Mouse (Mus musculus) G1E (cell line): ENCODE measurements around the gene Vcan. TPM values are rescaled to one million over a fixed set of nuclear protein-coding genes. Genes with fewer than 3 reads are reported as not detected.

Experiments
- ATAC-seq: 2 replicates; pipeline ENCODE4 v1.8.0; 2016; ENCODE audit warnings: mild to moderate bottlenecking; ENCODE audit not compliant: insufficient number of reproducible peaks, poor library complexity, low FRiP score, severe bottlenecking; ENCODE audit errors: extremely low read depth
- DNase-seq: peaks from one replicate; pipeline ENCODE4 v3.0.0; 2012; ENCODE audit warnings: low spot score
- H3K27me3 ChIP-seq: 2 replicates; pipeline ENCODE4 v1.6.1; 2012; ENCODE audit warnings: mild to moderate bottlenecking, low read length, inconsistent platforms; ENCODE audit not compliant: insufficient read depth
- H3K36me3 ChIP-seq: replicated peaks from 2 replicates; pipeline ENCODE3; 2012; ENCODE audit warnings: mild to moderate bottlenecking, inconsistent platforms
- H3K4me1 ChIP-seq: 2 replicates; pipeline ENCODE4 v1.6.1; 2012; ENCODE audit warnings: low read depth, low read length, inconsistent platforms, mixed read lengths; ENCODE audit not compliant: insufficient read depth
- H3K4me3 ChIP-seq: 2 replicates; pipeline ENCODE4 v1.5.1; 2012; ENCODE audit warnings: low read depth, mild to moderate bottlenecking, inconsistent platforms, low read length, moderate library complexity, mixed read lengths
- H3K9me3 ChIP-seq: replicated peaks from 2 replicates; pipeline ENCODE4 v1.6.1; 2012; ENCODE audit warnings: inconsistent platforms
- CTCF ChIP-seq: IDR thresholded peaks from 2 replicates; pipeline ENCODE4 v1.5.1; 2012; ENCODE audit warnings: low read depth, low read length, inconsistent platforms, mixed read lengths
- GATA1 ChIP-seq: IDR thresholded peaks from 2 replicates; pipeline ENCODE4 v1.6.1; 2012; ENCODE audit warnings: borderline replicate concordance, low read length, inconsistent platforms, mixed read lengths
- GATA2 ChIP-seq: IDR thresholded peaks from 2 replicates; pipeline ENCODE4 v1.6.1; 2012; ENCODE audit warnings: low read depth, low read length, inconsistent platforms, borderline replicate concordance
- POLR2AphosphoS5 ChIP-seq: IDR thresholded peaks from 2 replicates; pipeline ENCODE4 v1.6.1; 2012; ENCODE audit warnings: low read depth, low read length, inconsistent platforms; ENCODE audit not compliant: insufficient replicate concordance
- TAL1 ChIP-seq: conservative IDR thresholded peaks from 2 replicates; pipeline ENCODE4 v1.6.1; 2012; ENCODE audit warnings: low read depth, low read length, inconsistent platforms, mixed read lengths
- polyA plus RNA-seq: library from polyadenylated mRNA; stranded (reverse); fragments of >175 nt; gene quantifications from 2 replicates; pipeline ENCODE4 v1.2.3, GENCODE M21; 2012
- total RNA-seq, 2 experiments: library from RNA; stranded (forward) in 1 of 2; stranded (reverse) in 1 of 2; fragments of 200-1000 nt in 1 of 2; fragments of >200 nt in 1 of 2; fragmentation: Nextera tagmentation in 1 of 2; gene quantifications; 2 replicates each; pipeline ENCODE4 v1.2.3; 2014 to 2017

The Vcan gene
- total and polyA plus RNA-seq, 3 experiments = 0.22 TPM; not detected in 2

DNA sequence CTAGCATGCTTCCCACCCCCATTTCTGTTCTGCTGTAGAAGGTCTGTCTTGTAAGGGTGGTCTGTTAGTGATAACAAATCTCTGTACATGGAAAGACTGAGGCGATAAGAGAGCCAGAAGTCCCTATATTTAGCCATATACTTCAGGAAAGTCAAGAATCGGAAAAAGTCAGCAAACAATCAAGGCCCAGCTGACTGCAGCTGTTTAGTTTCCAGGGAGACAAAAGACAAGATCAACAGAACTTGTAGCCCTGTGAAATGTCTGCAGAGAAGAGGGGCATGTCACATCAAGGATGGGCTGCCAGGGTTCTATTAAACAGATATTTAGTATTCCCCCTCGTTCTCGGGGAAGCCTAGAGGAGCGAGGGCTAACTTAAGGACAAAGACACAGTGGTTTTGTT lies 7.2 kb downstream of the Vcan start:
- DNase-seq (no peak), ATAC-seq (no peak)
- H3K4me1 ChIP-seq = peaks cover 13% of the 10 kb centered on the region
- peaks cover 8% of the 10 kb centered on the region for H3K27me3 ChIP-seq
- H3K9me3 ChIP-seq = no peaks in the 10 kb centered on the region
- H3K4me3 ChIP-seq = no peak overlapping the region
- TF ChIP-seq POLR2AphosphoS5 = no peak
- no peak for TF ChIP-seq GATA2
- no peak for TF ChIP-seq CTCF
- no peak for TF ChIP-seq GATA1
- no peak for TF ChIP-seq TAL1
- no peaks in the 10 kb centered on the region for H3K36me3 ChIP-seq

- no peak for TF ChIP-seq POLR2AphosphoS5
- no peak for TF ChIP-seq TAL1
- TF ChIP-seq GATA2 = no peak
- no peak for TF ChIP-seq GATA1
- no peak for TF ChIP-seq CTCF
- Histone ChIP-seq H3K36me3 (no peaks in the 10 kb centered on the region), H3K4me1 (no peaks in the 10 kb centered on the region), H3K9me3 (no peaks in the 10 kb centered on the region), H3K27me3 (no peaks in the 10 kb centered on the region), H3K4me3 (no peak overlapping the region)
- no peak for ATAC-seq
- DNase-seq = no peak
Measured at GRCm38 (mm10) chr13:89726492-89726891, 15.8 kb downstream of the Vcan start.

GRCm38 (mm10) chr13:89720497-89720896 lies 21.8 kb downstream of the Vcan start:
- Histone ChIP-seq H3K4me1 (no peaks in the 10 kb centered on the region), H3K9me3 (no peaks in the 10 kb centered on the region), H3K36me3 (no peaks in the 10 kb centered on the region), H3K27me3 (no peaks in the 10 kb centered on the region), H3K4me3 (no peak overlapping the region)
- no peak for DNase-seq
- ATAC-seq = no peak
- no peak for TF ChIP-seq GATA2
- no peak for TF ChIP-seq GATA1

- Histone ChIP-seq H3K4me1 (no peaks in the 10 kb centered on the region), H3K27me3 (no peaks in the 10 kb centered on the region), H3K36me3 (no peaks in the 10 kb centered on the region), H3K9me3 (no peaks in the 10 kb centered on the region), H3K4me3 (no peak overlapping the region)
- DNase-seq (no peak), ATAC-seq (no peak)
- TF ChIP-seq GATA2 = no peak
- no peak for TF ChIP-seq CTCF
- no peak for TF ChIP-seq TAL1
- TF ChIP-seq GATA1 = no peak
- TF ChIP-seq POLR2AphosphoS5 = no peak
Measured at GRCm38 (mm10) chr13:89709497-89710201, 32.7 kb downstream of the Vcan start.

GRCm38 (mm10) chr13:89708151-89708927 lies 34.0 kb downstream of the Vcan start:
- Histone ChIP-seq H3K9me3 (no peaks in the 10 kb centered on the region), H3K4me3 (no peak overlapping the region), H3K27me3 (no peaks in the 10 kb centered on the region), H3K36me3 (no peaks in the 10 kb centered on the region), H3K4me1 (no peaks in the 10 kb centered on the region)
- ATAC-seq (no peak), DNase-seq (no peak)
- TF ChIP-seq CTCF = no peak
- TF ChIP-seq GATA1 = no peak
- no peak for TF ChIP-seq GATA2
- no peak for TF ChIP-seq TAL1
- TF ChIP-seq POLR2AphosphoS5 = no peak

DNA sequence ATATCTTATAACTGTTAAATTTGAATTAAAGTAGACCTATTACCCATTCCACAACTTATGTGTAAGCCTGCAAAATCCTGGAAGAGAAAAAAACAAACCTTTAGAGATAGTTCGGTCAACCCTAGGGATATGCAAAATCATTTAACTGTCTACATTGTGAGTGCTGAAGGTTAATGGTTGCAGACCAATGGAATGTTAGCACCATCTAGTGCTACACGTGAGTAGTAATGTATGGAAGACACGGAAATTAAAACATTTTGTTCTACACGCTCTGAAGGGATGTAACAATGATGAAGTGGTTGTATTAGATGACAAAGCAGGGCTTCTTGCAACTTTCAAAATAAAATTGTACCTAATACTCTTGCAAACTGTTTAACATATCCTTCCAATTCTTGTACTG lies 39.9 kb downstream of the Vcan start:
- DNase-seq (no peak), ATAC-seq (no peak)
- Histone ChIP-seq H3K4me1 (no peaks in the 10 kb centered on the region), H3K9me3 (no peaks in the 10 kb centered on the region), H3K27me3 (no peaks in the 10 kb centered on the region), H3K4me3 (no peak overlapping the region), H3K36me3 (no peaks in the 10 kb centered on the region)
- TF ChIP-seq POLR2AphosphoS5 (no peak), GATA2 (no peak), CTCF (no peak), GATA1 (no peak), TAL1 (no peak)
